Mouse (Mus musculus) brain, embryonic 14.5 days (tissue): ENCODE measurements at regions not wholly inside any gene's neighbourhood (a gene's known extent, or its start where the extent isn't known, plus 50 kb on each side); places are given as distances from the start of the nearest gene placed in this dataset.

ENCODE experiments used
- CTCF ChIP-seq: fragments of 200-500 bp; IDR thresholded peaks from 2 replicates; pipeline ENCODE4 v1.5.1; 2012; ENCODE audit warnings: inconsistent platforms, mild to moderate bottlenecking, moderate library complexity, borderline replicate concordance; ENCODE audit not compliant: insufficient read depth, insufficient read length; ENCODE audit errors: extremely low read depth
- POLR2A ChIP-seq: fragments of 200-500 bp; IDR thresholded peaks from 2 replicates; pipeline ENCODE4 v1.6.1; 2012; ENCODE audit warnings: mild to moderate bottlenecking, inconsistent platforms, borderline replicate concordance; ENCODE audit not compliant: poor library complexity, insufficient read depth, insufficient read length, severe bottlenecking; ENCODE audit errors: extremely low read depth

GRCm38 (mm10) chr9:112590241-112590640, 354.5 kb upstream of the Arpp21 start:
- TF ChIP-seq CTCF (no peak), POLR2A (no peak)
